Mouse (Mus musculus): Measurements from ENCODE around the gene Tmem56. TPM values are rescaled to one million over a fixed set of nuclear protein-coding genes. Genes with fewer than 3 reads are reported as not detected.

Tmem56 gene
- polyA plus RNA-seq, 1 experiment from 2014 or later: 1.5 TPM

- Histone ChIP-seq H3K27ac (replicated peaks in 1 of 2; ENCODE audit: control insufficient read depth in 1 of 2, insufficient read depth in 1 of 2, low read depth in 2 of 2, low read length in 2 of 2) (no peak overlapping the region), H3K4me3 (ENCODE audit: control insufficient read depth in 1 of 2, insufficient read depth in 1 of 2, low read depth in 1 of 2, low read length in 2 of 2) (no peak overlapping the region), H3K4me1 (ENCODE audit: control insufficient read depth in 2 of 2, insufficient read depth in 2 of 2, low read length in 2 of 2) (peaks cover 9 to 13% of the 10 kb centered on the region in 2 experiments), H3K4me2 (ENCODE audit: low read length) (no peak overlapping the region), H3K9me3 (ENCODE audit: control insufficient read depth, low read length) (no peaks in the 10 kb centered on the region), H3K9ac (ENCODE audit: low read length) (no peak overlapping the region), H3K36me3 (ENCODE audit: control insufficient read depth, insufficient read depth, low read length) (no peaks in the 10 kb centered on the region), H3K27me3 (ENCODE audit: control insufficient read depth, insufficient read depth, low read length) (no peaks in the 10 kb centered on the region)
- ATAC-seq (ENCODE audit: insufficient number of reproducible peaks, insufficient read depth, low FRiP score, low read depth): no peak
- 85% methylated on average over 8 of the region's 8 CpGs for WGBS
Measured at GRCm38 (mm10) chr3:121224763-121225162, 58.1 kb downstream of the Tmem56 start.

GRCm38 (mm10) chr3:121224185-121224584, 58.7 kb downstream of the Tmem56 start:
- WGBS: 93% methylated on average over 6 of the region's 6 CpGs
- no peak overlapping the region for H3K4me2 ChIP-seq (ENCODE audit: low read length)

GRCm38 (mm10) chr3:121221987-121222386, 60.9 kb downstream of the Tmem56 start:
- H3K4me2 ChIP-seq (ENCODE audit: low read length): 0 out of 2 replicates have a peak overlapping the region, but pooled peaks have one; percentile 2
- no peak for ATAC-seq (ENCODE audit: insufficient number of reproducible peaks, insufficient read depth, low FRiP score, low read depth)

More at GRCm38 (mm10) chr3:121224185-121224584, 58.7 kb downstream of the Tmem56 start:
- no peak for ATAC-seq (ENCODE audit: insufficient number of reproducible peaks, insufficient read depth, low FRiP score, low read depth)
- Histone ChIP-seq H3K4me1 (ENCODE audit: control insufficient read depth in 2 of 2, insufficient read depth in 2 of 2, low read length in 2 of 2) (peaks cover 9 to 13% of the 10 kb centered on the region in 2 experiments), H3K27ac (replicated peaks in 1 of 2; ENCODE audit: control insufficient read depth in 1 of 2, insufficient read depth in 1 of 2, low read depth in 2 of 2, low read length in 2 of 2) (no peak overlapping the region), H3K27me3 (ENCODE audit: control insufficient read depth, insufficient read depth, low read length) (no peaks in the 10 kb centered on the region), H3K9me3 (ENCODE audit: control insufficient read depth, low read length) (no peaks in the 10 kb centered on the region), H3K9ac (ENCODE audit: low read length) (no peak overlapping the region), H3K36me3 (ENCODE audit: control insufficient read depth, insufficient read depth, low read length) (no peaks in the 10 kb centered on the region), H3K4me3 (ENCODE audit: control insufficient read depth in 1 of 2, insufficient read depth in 1 of 2, low read depth in 1 of 2, low read length in 2 of 2) (no peak overlapping the region)

GRCm38 (mm10) chr3:121217011-121217410, 65.9 kb downstream of the Tmem56 start:
- Histone ChIP-seq H3K36me3 (ENCODE audit: control insufficient read depth, insufficient read depth, low read length) (no peaks in the 10 kb centered on the region), H3K9me3 (ENCODE audit: control insufficient read depth, low read length) (no peaks in the 10 kb centered on the region), H3K9ac (ENCODE audit: low read length) (no peak overlapping the region), H3K4me2 (ENCODE audit: low read length) (no peak overlapping the region), H3K4me1 (ENCODE audit: control insufficient read depth in 2 of 2, insufficient read depth in 2 of 2, low read length in 2 of 2) (peaks cover 6 to 13% of the 10 kb centered on the region in 2 experiments), H3K27ac (replicated peaks in 1 of 2; ENCODE audit: control insufficient read depth in 1 of 2, insufficient read depth in 1 of 2, low read depth in 2 of 2, low read length in 2 of 2) (no peak overlapping the region), H3K4me3 (ENCODE audit: control insufficient read depth in 1 of 2, insufficient read depth in 1 of 2, low read depth in 1 of 2, low read length in 2 of 2) (no peak overlapping the region), H3K27me3 (ENCODE audit: control insufficient read depth, insufficient read depth, low read length) (no peaks in the 10 kb centered on the region)
- WGBS: 92% methylated on average over 6 of the region's 6 CpGs
- ATAC-seq (ENCODE audit: insufficient number of reproducible peaks, insufficient read depth, low FRiP score, low read depth): no peak

More at GRCm38 (mm10) chr3:121221987-121222386, 60.9 kb downstream of the Tmem56 start:
- 0 out of 4 replicates have a peak overlapping the region, but pooled peaks of 1 of the 2 experiments have one; percentile 6 for H3K27ac ChIP-seq (replicated peaks in 1 of 2; ENCODE audit: control insufficient read depth in 1 of 2, insufficient read depth in 1 of 2, low read depth in 2 of 2, low read length in 2 of 2)
- H3K4me3 ChIP-seq (ENCODE audit: control insufficient read depth in 1 of 2, insufficient read depth in 1 of 2, low read depth in 1 of 2, low read length in 2 of 2): no peak overlapping the region
- H3K4me1 ChIP-seq (ENCODE audit: control insufficient read depth in 2 of 2, insufficient read depth in 2 of 2, low read length in 2 of 2): peaks cover 9 to 13% of the 10 kb centered on the region in 2 experiments
- H3K9ac ChIP-seq (ENCODE audit: low read length): no peak overlapping the region
- no peaks in the 10 kb centered on the region for H3K27me3 ChIP-seq (ENCODE audit: control insufficient read depth, insufficient read depth, low read length)
- H3K36me3 ChIP-seq (ENCODE audit: control insufficient read depth, insufficient read depth, low read length): no peaks in the 10 kb centered on the region
- 36% methylated on average over 7 of the region's 7 CpGs for WGBS
- H3K9me3 ChIP-seq (ENCODE audit: control insufficient read depth, low read length): no peaks in the 10 kb centered on the region

GRCm38 (mm10) chr3:121213501-121213900, 69.4 kb downstream of the Tmem56 start:
- no peaks in the 10 kb centered on the region for H3K4me1 ChIP-seq (ENCODE audit: control insufficient read depth in 2 of 2, insufficient read depth in 2 of 2, low read length in 2 of 2)
- whole genome bisulfite sequencing: 84% methylated on average over 3 of the region's 3 CpGs
- H3K9ac ChIP-seq (ENCODE audit: low read length): no peak overlapping the region
- H3K9me3 ChIP-seq (ENCODE audit: control insufficient read depth, low read length): no peaks in the 10 kb centered on the region
- no peak overlapping the region for H3K27ac ChIP-seq (replicated peaks in 1 of 2; ENCODE audit: control insufficient read depth in 1 of 2, insufficient read depth in 1 of 2, low read depth in 2 of 2, low read length in 2 of 2)
- no peak overlapping the region for H3K4me3 ChIP-seq (ENCODE audit: control insufficient read depth in 1 of 2, insufficient read depth in 1 of 2, low read depth in 1 of 2, low read length in 2 of 2)
- no peak for ATAC-seq (ENCODE audit: insufficient number of reproducible peaks, insufficient read depth, low FRiP score, low read depth)
- no peaks in the 10 kb centered on the region for H3K27me3 ChIP-seq (ENCODE audit: control insufficient read depth, insufficient read depth, low read length)
- no peaks in the 10 kb centered on the region for H3K36me3 ChIP-seq (ENCODE audit: control insufficient read depth, insufficient read depth, low read length)
- H3K4me2 ChIP-seq (ENCODE audit: low read length): no peak overlapping the region

- Histone ChIP-seq H3K4me1 (ENCODE audit: control insufficient read depth in 2 of 2, insufficient read depth in 2 of 2, low read length in 2 of 2) (no peaks in the 10 kb centered on the region), H3K9ac (ENCODE audit: low read length) (no peak overlapping the region), H3K27me3 (ENCODE audit: control insufficient read depth, insufficient read depth, low read length) (no peaks in the 10 kb centered on the region), H3K9me3 (ENCODE audit: control insufficient read depth, low read length) (no peaks in the 10 kb centered on the region), H3K4me3 (ENCODE audit: control insufficient read depth in 1 of 2, insufficient read depth in 1 of 2, low read depth in 1 of 2, low read length in 2 of 2) (no peak overlapping the region), H3K27ac (replicated peaks in 1 of 2; ENCODE audit: control insufficient read depth in 1 of 2, insufficient read depth in 1 of 2, low read depth in 2 of 2, low read length in 2 of 2) (no peak overlapping the region), H3K4me2 (ENCODE audit: low read length) (no peak overlapping the region), H3K36me3 (ENCODE audit: control insufficient read depth, insufficient read depth, low read length) (no peaks in the 10 kb centered on the region)
- ATAC-seq (ENCODE audit: insufficient number of reproducible peaks, insufficient read depth, low FRiP score, low read depth): no peak
- 47% methylated on average over 1 of the region's 1 CpGs for WGBS
Measured at GRCm38 (mm10) chr3:121212156-121212555, 70.7 kb downstream of the Tmem56 start.

GRCm38 (mm10) chr3:121208994-121209393, 73.9 kb downstream of the Tmem56 start:
- ATAC-seq (ENCODE audit: insufficient number of reproducible peaks, insufficient read depth, low FRiP score, low read depth): no peak
- H3K4me3 ChIP-seq (ENCODE audit: control insufficient read depth in 1 of 2, insufficient read depth in 1 of 2, low read depth in 1 of 2, low read length in 2 of 2): no peak overlapping the region
- H3K4me1 ChIP-seq (ENCODE audit: control insufficient read depth in 2 of 2, insufficient read depth in 2 of 2, low read length in 2 of 2): no peaks in the 10 kb centered on the region
- H3K4me2 ChIP-seq (ENCODE audit: low read length): no peak overlapping the region
- no peaks in the 10 kb centered on the region for H3K27me3 ChIP-seq (ENCODE audit: control insufficient read depth, insufficient read depth, low read length)
- WGBS: 89% methylated on average over 5 of the region's 5 CpGs
- H3K9ac ChIP-seq (ENCODE audit: low read length): no peak overlapping the region
- H3K27ac ChIP-seq (replicated peaks in 1 of 2; ENCODE audit: control insufficient read depth in 1 of 2, insufficient read depth in 1 of 2, low read depth in 2 of 2, low read length in 2 of 2): no peak overlapping the region
- no peaks in the 10 kb centered on the region for H3K9me3 ChIP-seq (ENCODE audit: control insufficient read depth, low read length)
- no peaks in the 10 kb centered on the region for H3K36me3 ChIP-seq (ENCODE audit: control insufficient read depth, insufficient read depth, low read length)

GRCm38 (mm10) chr3:121206202-121206882, 76.6 kb downstream of the Tmem56 start:
- ATAC-seq (ENCODE audit: insufficient number of reproducible peaks, insufficient read depth, low FRiP score, low read depth): no peak
- Histone ChIP-seq H3K27ac (replicated peaks in 1 of 2; ENCODE audit: control insufficient read depth in 1 of 2, insufficient read depth in 1 of 2, low read depth in 2 of 2, low read length in 2 of 2) (no peak overlapping the region), H3K9me3 (ENCODE audit: control insufficient read depth, low read length) (no peaks in the 10 kb centered on the region), H3K9ac (ENCODE audit: low read length) (no peak overlapping the region), H3K36me3 (ENCODE audit: control insufficient read depth, insufficient read depth, low read length) (no peaks in the 10 kb centered on the region), H3K4me1 (ENCODE audit: control insufficient read depth in 2 of 2, insufficient read depth in 2 of 2, low read length in 2 of 2) (no peaks in the 10 kb centered on the region), H3K4me3 (ENCODE audit: control insufficient read depth in 1 of 2, insufficient read depth in 1 of 2, low read depth in 1 of 2, low read length in 2 of 2) (no peak overlapping the region), H3K4me2 (ENCODE audit: low read length) (no peak overlapping the region), H3K27me3 (ENCODE audit: control insufficient read depth, insufficient read depth, low read length) (no peaks in the 10 kb centered on the region)
- 88% methylated on average over 19 of the region's 19 CpGs for WGBS

All from heart, embryonic 14.5 days (tissue).